Mouse (Mus musculus): ENCODE measurements around the gene Cacna1g. TPM values are rescaled to one million over a fixed set of nuclear protein-coding genes. Genes with fewer than 3 reads are reported as not detected.
"Not testable (repeated sequence)": the region's sequence is repeated elsewhere in the genome, so short reads cannot be mapped to it uniquely, and the experiment has no call there.

Gene Cacna1g
- polyA plus RNA-seq, 1 experiment: not detected

GRCm38 (mm10) chr11:94394107-94394506 is 79.9 kb downstream of the Cacna1g start:
- Histone ChIP-seq H3K27ac (ENCODE audit: insufficient read depth, low read depth, low read length) (no peak overlapping the region), H3K4me1 (ENCODE audit: control insufficient read depth, insufficient read depth, low read length) (peaks cover 11% of the 10 kb centered on the region), H3K4me3 (ENCODE audit: insufficient read depth, low read length) (no peak overlapping the region)
- TF ChIP-seq POLR2A (IDR thresholded peaks at IDR 0.05; ENCODE audit: borderline replicate concordance, low read depth, low read length): no peak
- no peak for TF ChIP-seq CTCF (IDR thresholded peaks at IDR 0.05; ENCODE audit: low read depth, low read length)

- not testable (repeated sequence) for H3K4me3 ChIP-seq (ENCODE audit: insufficient read depth, low read length); H3K27ac ChIP-seq (ENCODE audit: insufficient read depth, low read depth, low read length)
- peaks cover 17% of the 10 kb centered on the region for H3K4me1 ChIP-seq (ENCODE audit: control insufficient read depth, insufficient read depth, low read length)
These were observed 80.5 kb downstream of the Cacna1g start for GRCm38 (mm10) chr11:94393490-94393889.

GRCm38 (mm10) chr11:94392672-94393109 is 81.3 kb downstream of the Cacna1g start, which contains the start of gene Abcc3:
TSS of gene Abcc3 (minus strand) at chr11:94392997.
- Histone ChIP-seq H3K4me3 (ENCODE audit: insufficient read depth, low read length) (peak within 1 kb of the TSS; percentile 81), H3K4me1 (ENCODE audit: control insufficient read depth, insufficient read depth, low read length) (peaks cover 24% of the 10 kb centered on the region)

GRCm38 (mm10) chr11:94391661-94392060 is 82.3 kb downstream of the Cacna1g start:
- no peak for TF ChIP-seq CTCF (IDR thresholded peaks at IDR 0.05; ENCODE audit: low read depth, low read length)
- no peak for TF ChIP-seq POLR2A (IDR thresholded peaks at IDR 0.05; ENCODE audit: borderline replicate concordance, low read depth, low read length)
- no peak overlapping the region; the same call in 1 of the 2 replicates for H3K4me3 ChIP-seq (ENCODE audit: insufficient read depth, low read length)
- H3K4me1 ChIP-seq (ENCODE audit: control insufficient read depth, insufficient read depth, low read length): peaks cover 33% of the 10 kb centered on the region
- no peak overlapping the region for H3K27ac ChIP-seq (ENCODE audit: insufficient read depth, low read depth, low read length)

More at GRCm38 (mm10) chr11:94392672-94393109, 81.3 kb downstream of the Cacna1g start, which contains the start of gene Abcc3:
- TF ChIP-seq POLR2A (IDR thresholded peaks at IDR 0.05; ENCODE audit: borderline replicate concordance, low read depth, low read length): no peak
- TF ChIP-seq CTCF (IDR thresholded peaks at IDR 0.05; ENCODE audit: low read depth, low read length): 0 out of 2 replicates have a peak, but pooled peaks have one; percentile 11
- peak within 1 kb of the TSS; percentile 76 for H3K27ac ChIP-seq (ENCODE audit: insufficient read depth, low read depth, low read length)

- H3K4me1 ChIP-seq (ENCODE audit: control insufficient read depth, insufficient read depth, low read length): peaks cover 37% of the 10 kb centered on the region
- no peak overlapping the region for H3K4me3 ChIP-seq (ENCODE audit: insufficient read depth, low read length)
- TF ChIP-seq CTCF (IDR thresholded peaks at IDR 0.05; ENCODE audit: low read depth, low read length) (no peak), POLR2A (IDR thresholded peaks at IDR 0.05; ENCODE audit: borderline replicate concordance, low read depth, low read length) (no peak)
- H3K27ac ChIP-seq (ENCODE audit: insufficient read depth, low read depth, low read length): no peak overlapping the region
These were observed 83.2 kb downstream of the Cacna1g start for GRCm38 (mm10) chr11:94390825-94391224.

- TF ChIP-seq CTCF (IDR thresholded peaks at IDR 0.05; ENCODE audit: low read depth, low read length) (no peak), POLR2A (IDR thresholded peaks at IDR 0.05; ENCODE audit: borderline replicate concordance, low read depth, low read length) (no peak)
- no peak overlapping the region for H3K27ac ChIP-seq (ENCODE audit: insufficient read depth, low read depth, low read length)
- no peak overlapping the region for H3K4me3 ChIP-seq (ENCODE audit: insufficient read depth, low read length)
- H3K4me1 ChIP-seq (ENCODE audit: control insufficient read depth, insufficient read depth, low read length): peaks cover 45% of the 10 kb centered on the region
These were observed 84.1 kb downstream of the Cacna1g start for GRCm38 (mm10) chr11:94389724-94390396.

- Histone ChIP-seq H3K4me1 (ENCODE audit: control insufficient read depth, insufficient read depth, low read length) (peaks cover 45% of the 10 kb centered on the region), H3K27ac (ENCODE audit: insufficient read depth, low read depth, low read length) (no peak overlapping the region), H3K4me3 (ENCODE audit: insufficient read depth, low read length) (no peak overlapping the region)
- no peak for TF ChIP-seq CTCF (IDR thresholded peaks at IDR 0.05; ENCODE audit: low read depth, low read length)
These were observed 85.0 kb downstream of the Cacna1g start for GRCm38 (mm10) chr11:94389021-94389420.

- Histone ChIP-seq H3K27ac (ENCODE audit: insufficient read depth, low read depth, low read length) (no peak overlapping the region), H3K4me1 (ENCODE audit: control insufficient read depth, insufficient read depth, low read length) (peaks cover 44% of the 10 kb centered on the region), H3K4me3 (ENCODE audit: insufficient read depth, low read length) (no peak overlapping the region)
- no peak for TF ChIP-seq CTCF (IDR thresholded peaks at IDR 0.05; ENCODE audit: low read depth, low read length)
- TF ChIP-seq POLR2A (IDR thresholded peaks at IDR 0.05; ENCODE audit: borderline replicate concordance, low read depth, low read length): no peak
These were observed 86.2 kb downstream of the Cacna1g start for GRCm38 (mm10) chr11:94387756-94388155.

- H3K27ac ChIP-seq (ENCODE audit: insufficient read depth, low read depth, low read length): peak overlapping the region; percentile 82
- TF ChIP-seq CTCF (IDR thresholded peaks at IDR 0.05; ENCODE audit: low read depth, low read length) (no peak), POLR2A (IDR thresholded peaks at IDR 0.05; ENCODE audit: borderline replicate concordance, low read depth, low read length) (no peak)
- peaks cover 36% of the 10 kb centered on the region for H3K4me1 ChIP-seq (ENCODE audit: control insufficient read depth, insufficient read depth, low read length)
- H3K4me3 ChIP-seq (ENCODE audit: insufficient read depth, low read length): peak overlapping the region; percentile 28
These were observed 87.8 kb downstream of the Cacna1g start for GRCm38 (mm10) chr11:94385977-94386771.

- peaks cover 21% of the 10 kb centered on the region for H3K4me1 ChIP-seq (ENCODE audit: control insufficient read depth, insufficient read depth, low read length)
- no peak for TF ChIP-seq POLR2A (IDR thresholded peaks at IDR 0.05; ENCODE audit: borderline replicate concordance, low read depth, low read length)
- H3K4me3 ChIP-seq (ENCODE audit: insufficient read depth, low read length): no peak overlapping the region
- no peak overlapping the region for H3K27ac ChIP-seq (ENCODE audit: insufficient read depth, low read depth, low read length)
These were observed 94.3 kb downstream of the Cacna1g start for GRCm38 (mm10) chr11:94379736-94380135.

All from bone marrow macrophage, adult 2 months (primary cell).